Mouse (Mus musculus): ENCODE data around the gene Scamp1.
"Not testable (repeated sequence)": the region's sequence is repeated elsewhere in the genome, so short reads cannot be mapped to it uniquely, and the experiment has no call there.

Gene Scamp1

DNA sequence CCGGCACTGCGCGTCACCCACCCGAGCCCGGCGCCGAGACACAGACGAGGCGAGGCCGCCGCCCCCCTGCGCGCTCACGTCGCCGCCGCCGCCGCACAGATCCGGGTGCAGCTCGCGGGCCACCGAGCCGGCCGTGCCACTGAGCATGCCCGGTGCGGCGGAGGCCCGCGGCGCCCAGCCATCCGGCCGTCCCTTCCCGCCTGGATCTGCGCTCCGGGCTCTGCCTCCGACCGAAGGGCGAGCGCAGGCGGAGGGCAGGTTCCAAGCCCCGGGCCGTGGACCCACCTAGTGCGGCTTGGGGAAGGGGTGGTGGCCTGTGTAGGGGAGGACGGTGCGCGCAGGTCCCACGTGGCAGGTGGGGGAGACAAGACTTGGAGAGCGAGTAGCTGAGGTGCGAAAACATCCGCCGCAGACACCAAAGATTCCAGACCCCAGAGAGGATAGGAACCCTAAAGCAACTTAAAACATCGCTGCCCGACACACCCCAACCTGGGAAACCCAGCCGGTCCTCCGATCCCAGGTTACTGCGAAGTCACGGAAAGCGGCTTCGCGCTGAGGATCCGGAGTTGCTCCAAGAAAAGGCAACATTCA, at the start of gene Scamp1:
TSS of gene Scamp1 (minus strand) at position 577 of the 591 bp plus-strand sequence.
- DNase-seq (ENCODE audit: low spot score in 2 of 2): peak; percentile 73 to 88

DNA sequence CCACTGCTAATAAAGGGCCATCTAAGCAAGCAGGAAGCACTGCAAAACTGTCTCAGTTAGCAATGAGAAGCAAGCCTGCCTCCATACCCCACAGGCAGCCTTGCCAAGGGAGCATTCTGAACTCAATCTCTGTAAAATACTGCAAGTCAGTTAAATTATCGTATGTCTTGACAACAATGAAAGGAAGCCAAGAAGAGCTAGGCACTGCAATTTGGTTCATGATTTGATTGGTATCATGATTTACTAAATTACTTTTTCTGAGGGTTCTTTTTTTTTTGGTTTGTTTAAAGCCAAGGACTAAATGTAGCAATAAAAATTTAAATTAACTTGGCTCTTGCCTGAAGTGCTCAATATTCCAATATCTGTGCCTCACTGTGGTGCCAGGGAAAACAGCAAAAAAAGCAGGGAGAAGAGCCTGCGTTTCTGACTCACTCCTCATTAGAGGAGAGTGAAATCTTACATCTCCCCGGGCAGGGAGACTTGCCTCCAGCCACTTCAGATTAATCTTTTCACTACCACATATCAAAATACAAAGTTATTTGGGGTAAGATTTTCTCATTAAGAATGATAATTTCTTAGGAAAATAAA, 44.8 kb upstream of the Scamp1 start:
- peak in 1 of 2 experiments; percentile 34 for DNase-seq (ENCODE audit: low spot score in 2 of 2)

DNA sequence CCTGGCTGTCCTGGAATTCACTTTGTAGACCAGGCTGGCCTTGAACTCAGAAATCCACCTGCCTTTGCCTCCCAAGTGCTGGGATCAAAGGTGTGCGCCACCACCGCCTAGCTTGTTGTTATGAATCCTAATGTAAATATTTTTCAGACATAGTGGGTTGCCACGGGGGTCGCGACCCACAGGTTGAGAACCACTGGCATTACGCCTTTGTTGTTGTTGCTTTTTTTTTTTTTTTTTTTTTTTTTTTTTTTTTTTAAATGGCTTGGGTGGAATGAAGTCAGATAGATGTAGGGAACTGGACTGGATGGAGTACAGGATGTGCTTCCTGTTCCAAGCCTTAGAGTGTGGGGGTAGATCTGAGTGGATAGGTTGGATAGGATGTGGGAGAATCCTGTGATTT, 43.3 kb upstream of the Scamp1 start:
- peak in 1 of 2 experiments; percentile 34 for DNase-seq (ENCODE audit: low spot score in 2 of 2)

DNA sequence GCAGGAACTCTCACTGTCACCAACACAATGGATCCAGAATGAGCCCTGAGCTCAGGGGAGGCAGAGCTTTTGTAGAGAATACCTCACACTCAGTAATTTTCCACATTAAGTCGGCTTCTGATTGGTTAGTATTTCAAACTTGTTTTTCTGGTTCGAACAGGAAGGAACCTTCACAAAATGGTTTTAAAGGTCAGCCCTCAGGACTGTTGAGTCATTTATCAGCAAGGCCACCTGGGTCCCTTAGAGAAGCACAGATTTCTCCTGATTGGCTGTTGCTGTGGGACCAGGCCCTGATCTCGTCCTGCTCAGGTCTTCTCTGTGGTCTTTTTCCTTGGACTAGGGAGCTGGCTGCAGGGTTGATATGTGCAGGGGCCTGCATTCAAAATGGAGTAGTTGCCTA, 42.4 kb upstream of the Scamp1 start:
- peak in 1 of 2 experiments; percentile 47 for DNase-seq (ENCODE audit: low spot score in 2 of 2)

DNA sequence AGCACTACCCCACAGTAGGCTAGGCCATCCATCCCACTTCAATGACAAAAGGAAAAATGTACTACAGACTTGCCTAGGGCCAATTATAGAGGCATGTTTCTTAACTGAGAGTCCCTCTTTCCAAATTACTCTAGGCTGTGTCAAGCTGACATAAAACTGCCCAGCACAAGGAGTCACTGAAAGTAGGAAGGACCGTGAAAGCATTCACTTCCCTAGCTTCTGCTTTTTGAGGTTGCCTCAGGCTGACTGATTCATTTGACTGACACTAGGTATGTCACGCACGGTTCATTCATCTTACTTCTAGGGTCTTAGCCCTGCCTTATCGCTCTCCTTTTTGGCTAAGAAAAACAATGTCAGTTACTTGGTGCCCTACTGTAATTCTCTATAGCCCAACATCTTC, 36.8 kb upstream of the Scamp1 start:
- DNase-seq (ENCODE audit: low spot score in 2 of 2): no peak

DNA sequence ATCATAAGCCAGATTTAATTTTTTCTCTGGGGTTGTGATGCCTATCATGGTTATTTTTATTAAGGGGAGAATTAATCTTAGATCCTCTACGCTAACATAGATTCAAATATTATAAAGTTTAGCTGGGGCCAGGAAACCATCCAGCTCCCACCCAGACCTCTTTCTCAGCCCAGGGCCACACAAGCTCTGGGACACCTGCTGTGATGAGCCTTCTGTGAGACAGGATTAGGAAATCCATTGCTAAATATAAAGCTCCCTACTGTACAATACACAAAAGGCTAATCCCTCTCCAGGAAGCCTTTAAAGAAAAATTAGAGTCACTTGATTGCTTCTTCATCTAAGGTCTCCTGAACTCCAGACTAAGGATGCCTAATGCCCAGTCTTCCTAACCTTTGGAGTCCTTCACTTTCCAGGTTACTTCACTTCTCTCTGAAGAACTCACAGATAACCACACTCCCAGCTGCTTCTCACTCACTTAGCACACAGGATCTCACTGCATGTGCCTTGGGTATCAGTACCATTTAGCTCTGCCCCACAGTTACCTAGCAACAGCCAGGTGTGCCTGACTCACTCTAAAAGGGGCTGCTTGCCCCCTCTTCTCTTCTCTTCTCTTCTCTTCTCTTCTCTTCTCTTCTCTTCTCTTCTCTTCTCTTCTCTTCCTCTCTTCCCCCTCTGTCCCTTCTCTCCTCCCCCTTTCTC, 35.6 kb upstream of the Scamp1 start:
- no peak for DNase-seq (ENCODE audit: low spot score in 2 of 2)

DNA sequence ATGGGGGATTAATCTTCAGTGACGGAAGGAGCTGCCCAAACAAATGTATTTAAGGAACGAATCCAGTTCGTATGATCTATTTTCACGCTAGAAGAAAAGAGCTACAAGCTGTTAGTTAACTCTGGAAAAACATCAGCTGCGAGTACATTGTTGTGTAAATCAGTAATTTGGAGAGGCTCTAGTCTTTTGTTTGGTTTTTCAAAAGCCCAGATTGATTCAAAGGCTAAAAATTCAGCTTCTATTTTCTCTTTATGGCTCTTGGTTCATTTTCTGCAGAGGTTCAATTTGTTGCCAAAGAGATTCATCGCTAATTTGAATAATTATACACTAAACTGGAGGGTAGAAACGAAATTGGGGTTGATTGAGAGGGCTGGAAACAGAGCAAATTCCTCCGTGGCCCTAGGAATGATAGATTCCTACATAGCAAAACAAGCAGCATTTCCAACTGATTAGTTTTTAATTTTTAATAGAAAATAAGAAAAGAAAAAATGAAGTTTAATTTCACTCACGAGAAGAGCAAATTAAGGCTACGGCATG, 31.4 kb upstream of the Scamp1 start:
- DNase-seq (ENCODE audit: low spot score in 2 of 2): no peak

DNA sequence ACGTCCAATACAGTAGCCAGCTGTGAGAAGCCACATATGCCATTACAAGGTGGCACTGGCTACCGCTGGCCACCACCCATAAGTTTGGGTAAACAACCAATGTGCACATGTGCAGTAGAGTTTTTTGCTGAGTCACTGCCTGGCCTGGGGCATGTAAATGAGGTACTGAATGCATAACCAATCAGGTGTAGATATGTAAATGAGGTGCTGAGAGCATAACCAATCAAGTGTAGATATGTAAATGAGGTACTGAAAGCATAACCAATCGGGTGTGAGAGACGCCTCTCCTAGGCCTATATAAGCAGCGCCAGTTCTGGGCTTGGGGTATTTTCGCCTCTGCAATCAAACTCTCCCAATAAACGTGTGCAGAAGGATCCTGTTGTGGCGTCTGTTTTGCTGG, 27.2 kb upstream of the Scamp1 start:
- DNase-seq (ENCODE audit: low spot score in 2 of 2): not testable (repeated sequence)

DNA sequence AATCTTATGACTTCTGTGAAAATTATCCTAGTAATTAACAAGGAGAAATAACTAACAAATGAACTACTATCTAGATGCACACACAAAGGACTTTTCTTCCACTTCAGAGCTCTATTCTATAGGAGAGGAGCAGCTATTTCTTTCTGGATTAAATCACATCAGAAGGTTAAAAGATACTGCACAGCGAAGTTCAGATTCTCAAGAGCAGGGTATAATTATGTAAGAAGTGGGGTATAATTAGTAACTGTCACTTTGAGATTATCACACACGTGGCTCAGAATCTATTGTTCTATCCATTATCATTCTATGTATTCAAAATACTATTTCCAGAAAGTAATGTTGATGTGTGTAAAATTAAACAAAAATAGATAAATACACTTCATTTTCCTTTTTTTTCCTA, 22.6 kb upstream of the Scamp1 start:
- no peak for DNase-seq (ENCODE audit: low spot score in 2 of 2)

DNA sequence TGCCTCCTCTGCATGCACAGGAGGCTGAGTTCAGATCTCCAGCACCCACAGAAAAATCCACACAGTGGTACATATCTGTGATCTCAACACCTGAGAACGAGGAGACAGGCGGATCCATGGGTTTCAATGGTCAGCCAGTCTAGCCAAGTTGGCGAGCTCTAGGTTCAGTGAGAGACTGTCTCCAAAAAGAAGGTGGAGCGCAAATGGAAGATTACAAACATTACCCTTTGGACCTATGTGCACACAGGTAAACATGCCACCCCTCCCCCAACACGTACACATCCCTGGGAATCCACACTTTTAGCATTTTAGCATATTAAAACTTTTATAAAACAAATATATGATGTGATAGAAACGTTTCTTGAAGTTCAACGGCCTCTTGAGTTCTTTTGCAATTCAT, 21.9 kb upstream of the Scamp1 start:
- DNase-seq (ENCODE audit: low spot score in 2 of 2): no peak

DNA sequence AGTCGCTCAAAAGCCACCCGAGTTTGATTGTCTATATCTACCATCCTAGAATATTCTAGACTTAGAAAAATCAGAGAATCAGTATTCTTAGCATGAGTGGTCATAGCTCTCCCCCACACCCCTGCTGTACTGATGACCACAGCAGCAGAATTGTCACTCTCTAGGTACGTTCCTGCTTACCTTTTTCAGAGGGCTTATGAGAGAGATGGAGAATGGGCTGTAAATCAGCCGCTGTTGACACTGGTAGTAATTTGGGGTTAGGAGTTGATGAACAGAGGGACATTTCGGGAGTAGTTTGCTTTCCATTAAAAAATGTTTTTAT, 21.3 kb upstream of the Scamp1 start:
- DNase-seq (ENCODE audit: low spot score in 2 of 2): no peak

DNA sequence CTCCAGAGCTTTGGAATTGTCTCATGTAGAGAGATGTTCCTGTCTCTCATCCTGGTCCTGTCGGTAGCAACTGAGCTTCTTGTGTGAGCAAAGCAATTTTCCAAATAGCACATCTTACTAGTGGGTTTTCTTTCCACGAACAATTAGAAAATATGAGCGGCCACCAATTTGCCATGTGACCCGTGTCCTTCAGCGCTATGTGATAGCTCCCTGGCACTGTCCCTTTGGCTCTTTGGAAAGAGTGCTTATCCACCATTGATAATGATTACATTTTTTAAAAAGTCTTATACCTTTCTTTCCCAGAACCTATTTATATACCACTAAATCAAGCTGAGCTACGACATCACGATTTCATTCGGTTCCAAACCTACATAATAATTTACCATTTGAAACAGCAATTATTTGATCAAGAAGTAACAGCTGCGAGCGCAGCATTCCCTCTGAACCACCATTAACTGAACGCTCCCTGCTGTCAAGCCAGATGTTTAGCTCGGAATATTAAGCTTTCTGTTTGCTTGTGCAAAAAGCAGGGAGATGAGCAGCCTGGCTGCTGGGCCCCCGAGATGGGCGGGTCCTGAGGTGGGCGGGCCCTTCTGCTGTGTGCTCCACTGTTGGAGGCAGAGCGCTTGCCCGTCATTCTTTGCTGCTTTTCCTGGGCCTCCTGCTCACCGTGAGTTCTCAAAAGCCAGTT, 20.8 kb upstream of the Scamp1 start:
- DNase-seq (ENCODE audit: low spot score in 2 of 2): no peak

DNA sequence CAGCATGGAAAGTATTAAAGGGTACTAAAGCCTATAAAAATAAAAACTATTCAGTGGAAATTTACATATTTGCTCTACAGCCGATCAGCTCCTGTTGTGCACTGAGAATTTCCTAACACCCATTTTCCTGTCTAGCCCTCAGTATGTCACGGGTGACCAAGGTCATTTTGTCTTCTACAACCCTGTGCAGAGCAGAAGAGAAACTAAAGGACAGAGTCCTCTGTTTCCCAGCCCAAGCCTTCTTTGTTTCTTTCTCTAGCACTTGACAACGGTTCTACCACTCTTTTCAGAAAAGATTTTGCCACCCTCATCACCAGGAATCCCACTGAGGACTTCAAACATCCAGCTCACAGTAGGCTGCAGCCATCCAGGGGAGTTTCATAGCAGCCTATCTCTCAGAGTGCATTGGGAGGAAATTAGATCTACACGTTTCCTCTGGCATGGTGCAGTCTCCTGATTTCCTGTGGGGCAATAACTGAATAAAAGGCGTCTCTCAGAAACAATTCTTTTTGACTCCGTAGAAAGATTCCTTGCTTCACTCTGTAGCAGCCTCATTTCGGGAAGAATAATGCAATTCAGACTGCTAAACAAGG, 15.4 kb upstream of the Scamp1 start:
- no peak for DNase-seq (ENCODE audit: low spot score in 2 of 2)

DNA sequence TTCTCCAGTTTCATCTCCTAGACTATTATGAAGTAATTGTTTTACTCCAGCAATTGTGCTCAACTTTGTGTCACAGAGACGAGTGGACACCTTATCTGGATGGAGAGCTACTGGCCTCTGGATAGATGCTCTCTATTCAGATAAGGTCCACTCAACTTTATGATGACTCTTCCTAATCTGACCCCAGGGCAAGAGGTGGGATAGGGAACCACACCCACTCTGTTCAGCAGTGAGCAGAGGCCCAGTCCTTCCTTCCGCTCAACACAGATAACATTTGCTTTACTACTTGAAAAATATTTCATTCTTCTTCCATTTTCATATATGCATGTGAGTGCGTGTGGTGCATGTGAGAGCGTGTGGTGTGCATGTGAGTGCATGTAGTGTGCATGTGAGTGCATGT, 14.6 kb upstream of the Scamp1 start:
- DNase-seq (ENCODE audit: low spot score in 2 of 2): no peak

DNA sequence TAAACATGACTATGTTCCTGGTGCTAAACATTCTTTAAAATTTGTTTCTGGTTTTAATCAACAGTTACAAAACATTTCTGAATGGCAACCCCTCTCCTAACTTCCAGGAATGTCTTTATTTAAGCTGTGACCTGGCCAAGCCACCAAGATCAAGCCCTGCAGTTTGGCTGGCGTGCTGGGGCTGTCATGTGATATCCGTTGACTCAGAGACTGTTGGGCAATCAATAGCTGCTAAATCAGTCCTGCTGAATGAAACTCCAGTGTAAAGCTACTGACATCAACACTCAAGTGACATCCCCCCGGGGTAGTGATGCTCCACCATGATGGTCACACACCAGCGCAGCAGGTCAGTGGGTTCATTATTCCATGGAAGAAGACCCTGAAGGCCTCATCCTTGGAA, 12.7 kb upstream of the Scamp1 start:
- no peak for DNase-seq (ENCODE audit: low spot score in 2 of 2)

DNA sequence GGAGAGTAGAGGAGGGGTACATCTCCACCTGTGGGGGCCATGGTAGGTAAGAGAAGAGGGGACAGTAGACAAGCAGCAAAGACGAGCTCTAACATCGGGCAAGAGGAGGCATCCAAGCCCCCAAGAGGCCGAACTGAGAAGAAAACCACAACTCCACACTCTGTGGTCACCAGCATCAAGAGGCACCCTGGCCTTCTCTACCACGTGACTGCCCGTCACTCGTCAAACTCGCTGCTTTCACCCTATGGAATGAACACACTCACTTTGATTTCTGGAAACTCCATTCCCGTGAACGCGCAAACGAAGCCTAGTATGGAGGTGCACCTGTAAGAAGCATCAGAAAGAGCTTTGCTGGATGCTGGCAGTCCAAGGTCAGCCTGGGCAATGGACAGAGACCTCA, 10.7 kb upstream of the Scamp1 start:
- no peak for DNase-seq (ENCODE audit: low spot score in 2 of 2)

DNA sequence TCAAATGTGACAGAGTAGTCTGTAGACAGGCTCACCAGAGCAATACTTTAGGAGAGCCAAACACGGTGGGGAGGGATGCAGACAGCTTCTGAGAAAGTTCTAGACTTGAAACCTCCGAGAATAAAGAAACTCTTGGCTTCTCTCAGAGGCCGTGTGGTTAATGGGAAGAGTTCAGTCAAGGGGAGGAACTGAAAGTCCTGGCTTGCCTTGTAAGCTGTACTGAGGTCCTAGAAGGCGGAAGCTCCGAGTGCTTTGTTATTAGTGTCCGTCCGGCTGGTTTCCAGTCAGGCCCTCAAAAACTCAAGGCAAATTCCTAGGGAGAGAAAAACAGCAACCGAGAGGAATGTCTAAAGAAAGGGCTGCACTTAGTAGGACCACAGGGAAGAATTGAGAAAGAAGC, 10.3 kb upstream of the Scamp1 start:
- DNase-seq (ENCODE audit: low spot score in 2 of 2): no peak

DNA sequence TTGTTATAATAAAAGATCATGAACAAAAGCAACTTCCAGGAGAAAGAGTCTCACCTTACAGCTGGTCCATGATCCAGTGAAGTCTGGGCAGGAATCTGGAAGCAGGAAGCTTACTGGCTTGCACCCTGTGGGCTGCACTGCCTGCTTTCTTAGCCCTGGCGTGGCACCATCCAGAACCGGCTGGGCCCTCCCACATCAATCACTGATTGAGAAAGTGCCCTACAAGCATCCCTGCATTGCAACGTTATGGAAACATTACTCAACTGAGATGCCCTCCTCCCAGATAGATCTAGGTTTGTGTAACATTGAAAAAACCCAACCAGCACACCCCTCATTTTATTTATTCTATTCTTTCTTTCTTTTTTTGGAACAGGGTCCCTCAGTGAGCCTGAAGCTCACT, 9.2 kb upstream of the Scamp1 start:
- DNase-seq (ENCODE audit: low spot score in 2 of 2): no peak

DNA sequence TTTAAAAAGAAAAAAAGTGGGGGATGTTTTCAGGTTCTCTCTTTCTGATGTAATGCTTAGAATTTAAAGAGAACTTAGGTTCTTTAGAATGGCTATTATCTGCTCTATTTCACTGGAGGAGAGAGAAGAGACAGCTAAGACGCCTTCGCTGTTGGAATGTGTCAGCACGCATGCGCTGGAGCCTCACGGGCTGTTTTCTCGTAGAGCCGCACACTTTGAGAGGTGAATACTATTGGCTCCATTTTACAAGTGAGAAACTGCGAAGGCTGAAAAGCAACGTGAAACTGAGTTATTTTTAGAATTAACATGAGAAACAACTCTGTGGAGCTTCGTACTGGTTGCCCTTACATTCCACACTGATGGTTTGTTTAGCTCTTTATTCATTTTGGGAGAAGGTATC, 8.3 kb upstream of the Scamp1 start:
- no peak for DNase-seq (ENCODE audit: low spot score in 2 of 2)

DNA sequence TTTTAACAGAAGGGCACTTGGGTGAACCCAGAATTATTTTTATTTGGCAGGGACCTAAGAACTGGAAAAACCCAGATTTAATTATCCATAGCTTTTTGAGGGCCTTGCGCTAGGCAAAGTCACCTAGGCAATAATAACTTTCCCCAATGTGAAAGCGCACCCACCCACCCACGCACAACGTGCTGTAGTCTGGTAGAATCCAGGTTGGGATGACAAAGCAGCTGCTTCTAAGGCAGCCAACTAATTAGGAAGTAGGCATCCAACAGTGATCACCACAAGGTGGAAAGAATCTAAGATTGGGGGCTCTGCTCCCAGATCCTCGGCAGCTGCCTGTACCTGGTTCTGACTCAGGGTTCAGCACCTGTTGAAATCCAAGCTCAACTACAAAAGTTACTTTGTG, 538 bp upstream of the Scamp1 start:
- DNase-seq (ENCODE audit: low spot score in 2 of 2): no peak

DNA sequence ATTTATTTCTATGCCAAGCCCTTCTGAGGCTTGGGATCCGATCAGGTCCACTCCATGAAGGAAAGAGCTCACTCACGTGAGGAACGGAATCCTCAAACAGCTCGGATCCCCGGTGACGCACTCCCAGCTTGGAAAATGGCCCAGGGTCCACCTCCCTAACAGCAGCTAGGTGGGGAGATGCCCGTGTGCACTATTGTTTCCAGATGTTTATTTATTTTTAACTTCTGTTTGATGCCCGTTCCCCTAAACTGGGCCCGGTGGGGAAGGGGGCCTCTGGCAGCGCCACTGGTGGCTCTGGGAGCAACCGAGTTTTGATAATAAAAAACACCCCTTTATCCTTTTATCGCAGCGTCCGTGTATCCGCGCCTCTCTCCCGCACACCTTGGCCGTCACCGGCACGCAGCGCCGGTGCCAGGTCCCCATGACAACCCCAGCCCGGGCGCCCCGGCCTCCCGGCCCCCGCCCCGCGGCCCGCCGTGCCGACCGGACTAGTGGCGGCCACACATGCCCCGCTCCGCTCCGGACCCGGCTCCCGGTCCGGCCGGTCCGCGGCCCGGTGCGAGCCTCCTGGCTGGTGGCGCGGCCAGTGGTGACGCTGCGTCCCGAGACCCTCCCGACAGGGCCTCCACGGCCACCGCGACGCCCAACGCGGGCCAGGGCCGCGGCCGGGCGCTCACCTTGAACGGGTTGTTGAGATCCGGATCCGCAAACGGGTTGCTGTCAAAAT, 951 bp downstream of the Scamp1 start:
- DNase-seq (ENCODE audit: low spot score in 2 of 2): peak in 1 of 2 experiments; percentile 19

DNA sequence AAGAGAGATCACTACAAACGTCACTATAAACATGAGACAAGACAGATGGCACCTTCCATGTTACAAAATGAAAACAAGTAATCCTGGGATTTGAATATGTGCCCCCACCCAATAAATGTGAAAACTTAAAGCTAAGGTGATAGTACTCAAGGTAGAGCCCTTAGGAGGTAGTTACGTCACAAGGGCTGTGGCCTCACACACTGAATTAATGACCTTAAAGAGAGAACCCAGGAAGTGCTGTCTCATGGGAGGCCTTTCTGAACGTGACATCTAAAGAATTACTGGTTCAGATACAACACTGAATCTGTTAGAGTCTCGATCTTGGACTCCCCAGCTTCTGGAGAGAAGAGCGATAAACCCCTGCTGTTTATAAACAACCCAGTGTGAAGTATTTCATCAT, 6.2 kb downstream of the Scamp1 start:
- no peak for DNase-seq (ENCODE audit: low spot score in 2 of 2)
